Mouse (Mus musculus) bone marrow, adult 2 months (tissue): ENCODE results near the gene Kcnab2.

Source experiments
- CTCF ChIP-seq: fragments of 200-500 bp; IDR thresholded peaks from 2 replicates; pipeline ENCODE4 v1.5.1; 2011; ENCODE audit warnings: low read length, control low read depth; ENCODE audit not compliant: control insufficient read depth, insufficient read depth
- POLR2A ChIP-seq: fragments of 200-500 bp; IDR thresholded peaks from 2 replicates; pipeline ENCODE4 v1.6.1; 2011; ENCODE audit warnings: low read depth, mild to moderate bottlenecking, control low read depth, low read length, borderline replicate concordance; ENCODE audit not compliant: control insufficient read depth

DNA sequence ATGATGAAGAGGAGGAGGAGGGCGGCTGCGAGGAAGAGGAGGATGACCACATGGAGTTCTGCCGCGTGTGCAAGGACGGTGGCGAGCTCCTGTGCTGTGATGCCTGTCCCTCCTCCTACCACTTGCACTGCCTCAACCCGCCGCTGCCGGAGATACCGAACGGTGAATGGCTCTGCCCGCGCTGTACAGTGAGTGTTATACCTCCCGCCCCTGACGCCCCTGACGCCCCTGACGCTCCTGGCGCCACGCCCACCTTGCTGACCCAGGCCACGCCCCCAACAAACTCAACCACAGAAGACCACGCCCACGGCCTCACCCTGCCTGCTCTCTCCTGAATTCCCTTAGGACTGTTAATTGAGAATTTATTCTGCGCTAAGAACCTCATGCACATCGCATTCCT lies 116.8 kb downstream of the Kcnab2 start:
- no peak for TF ChIP-seq CTCF
- no peak for TF ChIP-seq POLR2A
